Mouse (Mus musculus) bone marrow, adult 2 months (tissue): ENCODE data around the gene Coq8b. TPM values are rescaled to one million over a fixed set of nuclear protein-coding genes. Genes with fewer than 3 reads are reported as not detected.

Experiments used
- H3K27ac ChIP-seq: fragments of 200-500 bp; 2 replicates; pipeline ENCODE4 v1.5.1; 2012; ENCODE audit warnings: low read depth, mild to moderate bottlenecking, control low read depth, inconsistent platforms, low read length; ENCODE audit not compliant: control insufficient read depth, poor library complexity, insufficient read depth
- H3K4me1 ChIP-seq: fragments of 200-500 bp; 2 replicates; pipeline ENCODE4 v1.6.1; 2011; ENCODE audit warnings: low read length; ENCODE audit not compliant: control insufficient read depth, insufficient read depth
- H3K4me3 ChIP-seq: fragments of 200-500 bp; replicated peaks from 2 replicates; pipeline ENCODE3; 2011; ENCODE audit warnings: mild to moderate bottlenecking, low read depth, low read length, control low read depth; ENCODE audit not compliant: control insufficient read depth
- CTCF ChIP-seq: fragments of 200-500 bp; IDR thresholded peaks from 2 replicates; pipeline ENCODE4 v1.5.1; 2011; ENCODE audit warnings: low read length, control low read depth; ENCODE audit not compliant: control insufficient read depth, insufficient read depth
- POLR2A ChIP-seq: fragments of 200-500 bp; IDR thresholded peaks from 2 replicates; pipeline ENCODE4 v1.6.1; 2011; ENCODE audit warnings: low read depth, mild to moderate bottlenecking, control low read depth, low read length, borderline replicate concordance; ENCODE audit not compliant: control insufficient read depth
- whole genome bisulfite sequencing: fragments of 180-500 bp; shearing (Covaris S2); methylation state at CpG from one replicate; pipeline ENCODE4 v1.1.7; 2018; 5-methylcytosine and 5-hydroxymethylcytosine counted together
- polyA plus RNA-seq: library from polyadenylated mRNA; stranded (reverse); fragments of >200 nt; gene quantifications from 2 replicates; pipeline ENCODE4 v1.2.4, GENCODE M21; 2011; ENCODE audit warnings: low replicate concordance; ENCODE audit not compliant: missing spikeins, insufficient read depth, insufficient read length

Coq8b gene
- polyA plus RNA-seq, 1 experiment = 17.3 TPM

DNA sequence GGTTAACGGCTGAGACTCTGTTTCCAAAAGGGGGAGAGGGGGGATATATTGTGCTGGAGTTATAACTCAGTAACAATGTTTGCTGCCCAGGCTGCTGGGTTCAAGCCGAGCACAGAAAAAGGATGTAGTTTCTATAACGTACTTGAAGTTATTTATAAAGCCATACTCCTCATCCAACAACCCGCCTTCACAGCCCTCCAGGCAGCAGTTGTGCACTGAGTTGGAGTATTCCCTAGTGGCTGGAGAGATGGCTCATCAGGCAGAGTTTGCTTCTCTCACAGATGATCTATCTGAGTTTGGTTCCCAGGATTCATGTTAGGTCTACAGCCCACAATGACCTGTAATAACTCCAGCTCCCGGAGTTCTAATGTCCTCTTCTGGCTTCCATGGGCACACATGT lies 68.0 kb downstream of the Coq8b start:
- 59% methylated on average over 5 of the region's 5 CpGs for WGBS
- no peaks in the 10 kb centered on the region for H3K4me1 ChIP-seq
- H3K4me3 ChIP-seq = no peak overlapping the region
- TF ChIP-seq CTCF (no peak), POLR2A (no peak)
- no peak overlapping the region for H3K27ac ChIP-seq

DNA sequence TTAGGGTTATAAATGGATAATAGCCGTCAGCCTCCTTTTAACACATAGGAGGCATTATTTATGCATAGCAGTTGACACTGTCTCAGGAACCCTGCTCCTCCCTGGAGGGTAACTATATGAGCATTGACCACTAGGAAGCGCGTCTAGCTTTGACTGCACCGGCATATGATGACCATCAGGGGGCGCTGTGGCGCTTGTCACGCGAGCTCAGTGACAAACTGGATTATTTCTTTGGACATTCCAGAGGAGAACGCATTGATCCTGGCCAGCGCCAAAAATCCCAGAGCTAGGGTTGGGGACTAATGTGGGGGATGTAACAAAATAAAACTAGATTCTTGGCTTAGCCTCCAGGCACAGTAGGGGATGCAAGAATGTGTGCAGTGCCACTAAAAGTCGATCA lies 69.3 kb downstream of the Coq8b start:
- TF ChIP-seq POLR2A (no peak), CTCF (peak; percentile 88)
- 9% methylated on average over 11 of the region's 11 CpGs for WGBS
- Histone ChIP-seq H3K27ac (no peak overlapping the region), H3K4me3 (no peak overlapping the region), H3K4me1 (no peaks in the 10 kb centered on the region)

DNA sequence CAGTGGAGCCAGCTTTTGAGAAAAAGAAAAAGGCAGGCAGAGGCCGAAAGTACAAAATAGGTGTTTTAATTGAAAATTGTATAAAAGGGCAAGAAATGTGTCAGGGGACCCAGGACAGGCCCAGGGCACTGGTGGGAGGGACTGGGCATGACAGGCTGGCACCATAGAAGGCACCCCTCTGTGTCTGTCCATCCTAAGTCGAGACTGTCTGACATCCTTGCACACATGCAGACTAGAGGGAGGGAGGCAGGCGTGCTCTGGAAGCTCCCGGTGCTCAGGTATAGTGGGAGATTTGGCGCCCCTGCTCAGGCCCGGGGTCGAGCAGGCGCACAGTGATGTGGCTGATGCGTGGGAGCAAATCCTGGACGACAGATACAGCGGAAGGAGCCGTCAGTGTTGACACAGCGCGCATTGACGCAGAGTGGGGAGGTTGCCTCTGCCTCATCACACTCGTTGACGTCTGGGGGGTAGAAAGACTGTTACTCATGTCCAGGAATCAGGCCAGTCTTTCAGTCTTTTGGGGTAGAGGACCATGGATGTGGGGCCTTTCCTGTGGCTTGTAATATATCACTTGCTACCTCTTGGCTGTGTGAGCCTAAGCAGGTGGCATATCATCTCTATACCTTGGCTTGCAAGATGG lies 72.4 kb downstream of the Coq8b start:
- Histone ChIP-seq H3K27ac (no peak overlapping the region), H3K4me3 (no peak overlapping the region), H3K4me1 (no peaks in the 10 kb centered on the region)
- no peak for TF ChIP-seq POLR2A
- 86% methylated on average over 17 of the region's 17 CpGs for WGBS

DNA sequence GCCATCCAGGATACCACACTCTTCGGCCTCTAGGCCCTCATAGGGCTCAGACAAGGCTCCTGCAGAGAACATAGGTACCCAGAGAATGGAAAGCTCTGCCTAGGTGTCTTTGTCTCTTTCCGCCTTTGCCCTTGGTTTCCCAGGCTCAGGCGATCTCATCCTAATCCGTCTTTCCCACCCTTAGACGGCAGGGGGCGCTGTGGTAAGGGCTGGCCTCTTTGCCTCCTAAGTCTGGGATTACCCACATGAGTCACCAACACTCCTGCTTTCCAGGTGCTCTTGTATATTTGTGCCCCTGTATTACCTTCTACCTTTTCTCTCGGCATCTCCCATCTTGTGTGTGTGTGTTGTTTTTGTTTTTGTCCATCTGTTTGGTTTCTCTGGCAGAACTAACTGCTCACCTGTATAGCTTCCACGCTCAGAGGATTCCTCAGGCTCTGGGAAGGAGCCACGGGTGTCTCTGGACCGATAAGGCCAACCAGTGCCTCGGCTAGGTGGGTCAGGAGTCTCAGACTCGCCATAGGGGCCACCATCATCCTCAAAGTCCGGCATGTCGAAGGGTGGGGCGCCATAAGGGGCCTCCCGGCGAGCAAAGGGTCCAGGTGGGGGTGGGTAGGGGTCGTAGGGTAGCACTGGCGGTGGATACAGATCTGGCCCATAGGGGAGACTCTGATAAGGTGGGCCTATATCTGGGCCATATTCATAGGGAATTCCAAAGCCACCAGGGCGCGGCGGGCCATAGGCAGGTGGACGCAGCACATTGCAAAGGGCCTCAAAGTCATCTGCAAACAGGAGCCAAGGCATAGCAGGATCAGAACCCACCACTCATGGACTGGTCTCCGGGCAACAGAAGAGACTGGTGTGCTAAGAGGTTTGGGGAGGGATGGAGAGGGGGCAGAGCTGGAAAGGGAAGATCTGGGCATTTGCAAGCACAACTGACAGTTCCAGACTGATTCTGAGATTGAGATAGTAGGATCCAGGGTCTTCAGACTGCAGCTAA lies 73.6 kb downstream of the Coq8b start:
- TF ChIP-seq POLR2A (no peak), CTCF (peak; percentile 64; the same call in 1 of the 2 replicates)
- WGBS = 68% methylated on average over 24 of the region's 24 CpGs
- H3K4me1 ChIP-seq = no peaks in the 10 kb centered on the region; the same call in 1 of the 2 replicates
- H3K4me3 ChIP-seq = no peak overlapping the region
- H3K27ac ChIP-seq = no peak overlapping the region

DNA sequence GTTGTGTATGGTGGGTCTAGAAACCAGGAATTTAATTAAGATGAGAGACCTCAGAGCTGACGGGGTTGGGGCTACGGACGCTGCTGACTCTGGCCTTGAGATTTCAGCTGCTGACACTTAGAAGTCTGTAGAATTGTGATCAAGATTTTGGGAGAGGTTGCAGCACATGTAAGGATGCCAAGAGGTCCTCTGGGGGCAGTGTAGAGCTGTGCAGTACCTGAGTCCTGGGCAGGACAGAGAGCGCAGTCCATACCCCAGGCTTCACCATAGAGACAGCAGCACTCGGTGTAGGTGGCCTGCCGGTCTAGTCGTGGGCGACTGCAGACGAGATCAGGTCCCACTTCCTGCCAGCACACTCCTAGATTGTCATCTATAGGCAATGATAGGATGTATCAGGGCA lies 74.7 kb downstream of the Coq8b start:
- Histone ChIP-seq H3K4me3 (no peak overlapping the region), H3K4me1 (no peaks in the 10 kb centered on the region; the same call in 1 of the 2 replicates), H3K27ac (no peak overlapping the region)
- WGBS = 75% methylated on average over 9 of the region's 9 CpGs
- TF ChIP-seq CTCF (0 out of 2 replicates have a peak, but pooled peaks have one; percentile 7), POLR2A (no peak)

Other genes with a start within 250 kb of the Coq8b start
- gene Cyp2a12, start 203.9 kb upstream of the Coq8b start, polyA plus RNA-seq = 0.99 and 2.1 TPM in 2 replicates
- gene Cyp2f2, start 113.1 kb upstream of the Coq8b start, polyA plus RNA-seq = 2.8 and 4.9 TPM in 2 replicates
- gene Cyp2t4, start 79.3 kb upstream of the Coq8b start, polyA plus RNA-seq = not detected in 2 replicates
- gene Egln2, start 66.2 kb upstream of the Coq8b start, polyA plus RNA-seq = 50.9 and 92.5 TPM in 2 replicates
- 35.7 and 73.7 TPM in 2 replicates for gene Rab4b, start 54.1 kb upstream of the Coq8b start, polyA plus RNA-seq
- gene Gm21983, start 51.9 kb upstream of the Coq8b start, polyA plus RNA-seq = not detected in 2 replicates
- not detected in 2 replicates for gene Mia, start 51.9 kb upstream of the Coq8b start, polyA plus RNA-seq
- 1.6 and 2.5 TPM in 2 replicates for gene BC024978, start 37.2 kb upstream of the Coq8b start, polyA plus RNA-seq
- 99.4 and 100.0 TPM in 2 replicates for gene Snrpa, start 36.8 kb upstream of the Coq8b start, polyA plus RNA-seq
- gene Itpkc, start 4.4 kb upstream of the Coq8b start, polyA plus RNA-seq = 0.50 and 2.5 TPM in 2 replicates
- gene Numbl, start 25.4 kb downstream of the Coq8b start, polyA plus RNA-seq = 2.4 and 3.2 TPM in 2 replicates
- gene Ltbp4, start 104.7 kb downstream of the Coq8b start, polyA plus RNA-seq = 1.3 and 5.8 TPM in 2 replicates
- gene Shkbp1, start 123.0 kb downstream of the Coq8b start, polyA plus RNA-seq = 44.6 and 80.0 TPM in 2 replicates
- gene Gm20479, start 124.4 kb downstream of the Coq8b start, polyA plus RNA-seq = not detected in 2 replicates
- 0.11 and 0.62 TPM in 2 replicates for gene Sptbn4, start 214.7 kb downstream of the Coq8b start, polyA plus RNA-seq
- 323 and 400 TPM in 2 replicates for gene Blvrb, start 215.0 kb downstream of the Coq8b start, polyA plus RNA-seq
- gene Sertad3, start 240.7 kb downstream of the Coq8b start, polyA plus RNA-seq = 34.3 and 61.0 TPM in 2 replicates